Mouse (Mus musculus): ENCODE data around the gene Ercc4.
"Not testable (repeated sequence)": the region's sequence is repeated elsewhere in the genome, so short reads cannot be mapped to it uniquely, and the experiment has no call there.

The Ercc4 gene

GRCm38 (mm10) chr16:13109156-13109989 lies at the start of gene Ercc4:
Gene Ercc4 (plus strand): TSS chr16:13109684.
- peak; percentile 97 for DNase-seq (ENCODE audit: low spot score)

- DNase-seq (ENCODE audit: low spot score) = no peak
Measured at GRCm38 (mm10) chr16:13061113-13061512, 48.4 kb upstream of the Ercc4 start.

DNA sequence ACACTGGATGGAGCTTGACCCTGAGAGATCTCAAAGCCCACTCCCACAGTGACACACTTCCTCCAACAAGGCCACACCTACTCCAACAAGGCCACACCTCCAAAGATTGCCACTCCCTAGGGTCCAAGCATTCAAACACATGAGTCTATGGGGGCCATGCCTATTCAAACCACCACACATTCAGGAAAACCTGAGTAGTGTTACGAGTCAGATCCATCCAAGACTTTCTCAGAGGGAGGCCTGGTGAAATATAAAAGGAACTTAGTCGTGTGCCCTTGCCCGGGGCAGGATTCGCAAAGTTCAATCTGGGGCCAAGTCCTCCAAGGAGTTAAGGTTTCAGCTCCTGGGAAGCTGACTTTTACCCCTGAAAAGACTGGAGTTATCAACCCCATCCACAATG lies 35.3 kb upstream of the Ercc4 start:
- DNase-seq (ENCODE audit: low spot score) = no peak

- no peak for DNase-seq (ENCODE audit: low spot score)
Measured at GRCm38 (mm10) chr16:13080161-13080560, 29.3 kb upstream of the Ercc4 start.

GRCm38 (mm10) chr16:13083155-13083798 lies 26.2 kb upstream of the Ercc4 start:
- DNase-seq (ENCODE audit: low spot score) = no peak

DNA sequence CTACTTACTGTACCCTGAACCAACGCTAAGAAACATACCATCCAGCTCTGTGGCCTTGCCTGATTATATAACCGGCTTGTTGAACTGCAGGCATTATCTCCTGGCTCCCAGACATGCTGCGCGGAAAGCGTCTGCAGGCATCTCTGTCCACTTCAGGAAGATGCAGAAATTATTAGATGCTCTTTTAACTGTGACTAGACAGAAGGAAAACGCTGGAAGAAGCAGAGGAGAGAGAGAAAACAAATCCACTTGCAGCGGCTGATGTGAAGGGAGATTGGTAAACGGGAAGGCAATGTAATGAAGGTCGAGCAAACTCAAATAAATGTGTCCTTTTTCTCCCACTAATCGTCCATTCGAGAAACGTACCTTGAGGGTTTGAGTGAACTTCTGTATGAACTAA lies 1.1 kb upstream of the Ercc4 start:
- no peak for DNase-seq (ENCODE audit: low spot score)

GRCm38 (mm10) chr16:13109990-13110595 lies 609 bp downstream of the Ercc4 start:
- no peak for DNase-seq (ENCODE audit: low spot score)

DNA sequence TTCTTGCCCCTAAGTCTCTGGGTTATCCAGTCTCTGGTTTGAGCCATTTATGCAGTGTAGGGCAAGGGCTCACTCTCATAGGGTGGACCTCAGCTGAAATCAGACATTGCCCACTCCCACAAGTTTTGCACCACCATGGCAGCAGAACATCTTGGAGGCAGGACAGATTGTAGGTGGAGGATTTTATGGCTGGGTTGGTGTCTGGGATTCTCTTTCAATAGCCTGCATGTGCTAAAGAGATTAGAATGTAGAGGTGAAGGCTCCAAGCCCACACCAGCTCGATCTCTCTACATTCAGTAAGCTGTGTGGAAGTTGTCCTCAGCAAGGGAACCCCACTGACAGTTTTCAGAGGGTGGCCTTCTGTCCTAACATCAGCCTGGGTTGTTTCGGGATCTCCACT lies 5.3 kb downstream of the Ercc4 start:
- DNase-seq (ENCODE audit: low spot score) = no peak

DNA sequence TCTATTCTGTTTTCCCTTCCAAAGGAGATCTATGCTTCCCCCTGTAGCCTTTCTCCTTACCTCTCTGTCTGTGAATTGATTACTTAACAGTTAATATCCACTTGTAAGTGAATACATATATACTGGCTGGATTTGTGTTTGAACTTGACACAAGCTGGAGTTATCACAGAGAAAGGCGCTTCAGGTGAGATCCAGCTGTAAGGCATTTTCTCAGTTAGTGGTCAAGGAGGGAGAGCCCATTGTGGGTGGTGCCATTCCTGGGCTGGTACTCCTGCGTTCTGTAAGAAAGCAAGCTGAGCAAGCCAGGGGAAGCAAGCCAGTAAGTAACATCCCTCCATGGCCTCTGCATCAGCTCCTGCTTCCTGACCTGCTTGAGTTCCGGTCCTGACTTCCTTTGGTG lies 6.0 kb downstream of the Ercc4 start:
- not testable (repeated sequence) for DNase-seq (ENCODE audit: low spot score)

- DNase-seq (ENCODE audit: low spot score) = peak; percentile 54
Measured at GRCm38 (mm10) chr16:13117299-13117966, 7.9 kb downstream of the Ercc4 start.

GRCm38 (mm10) chr16:13117967-13118430 lies 8.5 kb downstream of the Ercc4 start:
- no peak for DNase-seq (ENCODE audit: low spot score)

GRCm38 (mm10) chr16:13118754-13119294 lies 9.3 kb downstream of the Ercc4 start:
- DNase-seq (ENCODE audit: low spot score) = no peak

GRCm38 (mm10) chr16:13119641-13120350 lies 10.3 kb downstream of the Ercc4 start:
- no peak for DNase-seq (ENCODE audit: low spot score)

DNA sequence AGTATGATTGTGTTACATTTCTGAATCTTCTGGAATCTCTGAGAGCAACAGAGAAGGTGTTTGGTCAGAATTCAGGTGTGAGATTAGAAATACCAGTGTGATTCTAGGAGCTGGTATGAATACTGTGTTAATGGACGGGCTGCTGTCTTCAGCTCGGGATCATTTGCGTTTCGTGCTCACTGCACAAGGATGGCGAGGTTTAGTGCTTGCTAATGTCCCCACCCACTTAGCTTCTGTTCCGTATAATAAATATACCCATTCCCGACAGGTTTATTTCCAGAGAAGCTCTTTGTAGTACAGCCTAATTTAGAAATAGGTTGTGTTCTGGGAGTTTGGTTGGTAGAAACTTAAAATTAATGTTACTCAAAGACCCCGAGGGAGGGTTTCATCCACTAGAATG lies 15.9 kb downstream of the Ercc4 start:
- no peak for DNase-seq (ENCODE audit: low spot score)

GRCm38 (mm10) chr16:13127566-13127965 lies 18.1 kb downstream of the Ercc4 start:
- no peak for DNase-seq (ENCODE audit: low spot score)

GRCm38 (mm10) chr16:13130412-13130811 lies 20.9 kb downstream of the Ercc4 start:
- DNase-seq (ENCODE audit: low spot score) = peak; percentile 11

DNA sequence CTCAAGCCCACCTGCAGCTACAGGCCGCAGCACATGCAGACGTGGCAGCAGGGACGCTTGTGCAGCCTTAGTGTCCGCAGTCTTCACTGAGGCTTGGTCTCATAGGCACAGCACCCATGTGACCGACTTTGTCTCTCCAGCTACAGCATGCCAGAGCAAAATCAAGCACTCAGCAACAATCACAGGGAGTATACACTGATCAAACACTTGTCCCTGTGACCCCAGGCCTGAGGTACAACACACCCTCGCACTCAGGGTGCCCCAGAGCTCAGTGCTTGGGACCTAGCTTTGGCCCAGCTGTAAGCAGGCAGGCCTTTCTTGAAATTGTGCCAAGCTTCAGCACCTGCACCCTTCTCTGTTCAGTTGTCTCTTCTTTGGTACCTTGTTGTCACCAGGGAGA lies 31.7 kb downstream of the Ercc4 start:
- no peak for DNase-seq (ENCODE audit: low spot score)

DNA sequence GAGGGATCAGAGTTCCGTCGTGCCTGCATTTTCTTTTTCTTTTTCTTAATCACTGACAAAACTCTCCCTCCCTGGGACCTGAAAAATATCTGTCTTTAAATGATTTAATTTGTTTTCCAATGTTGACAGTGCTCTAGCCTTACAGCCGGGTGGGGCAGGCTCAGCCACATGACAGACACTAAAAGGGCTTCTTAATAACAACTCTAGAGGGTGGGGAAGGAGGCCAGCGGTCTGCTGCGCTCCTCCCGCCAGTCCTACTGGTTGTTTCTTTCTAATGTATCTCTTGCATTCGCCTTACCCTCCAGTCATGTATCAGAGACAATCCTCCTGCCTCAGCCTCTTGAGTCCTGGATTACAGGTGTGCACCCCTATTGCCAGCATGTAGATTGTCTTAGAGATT lies 34.4 kb downstream of the Ercc4 start:
- no peak for DNase-seq (ENCODE audit: low spot score)

GRCm38 (mm10) chr16:13144682-13145410 lies 35.4 kb downstream of the Ercc4 start:
- DNase-seq (ENCODE audit: low spot score) = no peak

DNA sequence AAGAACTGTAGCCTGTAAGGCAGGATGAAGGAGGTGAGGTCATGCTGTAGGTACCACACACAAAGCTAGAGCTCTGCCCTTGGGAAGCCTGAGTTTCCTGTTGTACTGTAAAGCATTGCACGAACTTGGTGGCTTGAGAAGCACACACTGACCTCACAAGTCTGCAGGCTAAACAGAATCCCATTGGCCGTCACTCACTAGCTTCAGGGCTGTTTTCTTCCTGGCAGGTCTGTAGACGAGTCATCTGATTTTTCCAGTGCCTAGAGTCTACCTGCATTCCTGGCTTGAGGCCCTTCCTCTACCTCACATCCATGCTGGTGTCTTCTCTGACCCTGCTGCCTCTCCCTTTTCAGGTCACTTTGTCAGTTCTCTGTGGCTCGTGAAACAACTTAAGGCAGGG lies 36.7 kb downstream of the Ercc4 start:
- DNase-seq (ENCODE audit: low spot score) = no peak

Measured in T-cell, adult 2 months (primary cell).